Mouse (Mus musculus): Measurements from ENCODE around the gene S100a1. TPM values are rescaled to one million over a fixed set of nuclear protein-coding genes. Genes with fewer than 3 reads are reported as not detected.

Gene S100a1
- polyA plus RNA-seq, 1 experiment: 281 TPM

DNA sequence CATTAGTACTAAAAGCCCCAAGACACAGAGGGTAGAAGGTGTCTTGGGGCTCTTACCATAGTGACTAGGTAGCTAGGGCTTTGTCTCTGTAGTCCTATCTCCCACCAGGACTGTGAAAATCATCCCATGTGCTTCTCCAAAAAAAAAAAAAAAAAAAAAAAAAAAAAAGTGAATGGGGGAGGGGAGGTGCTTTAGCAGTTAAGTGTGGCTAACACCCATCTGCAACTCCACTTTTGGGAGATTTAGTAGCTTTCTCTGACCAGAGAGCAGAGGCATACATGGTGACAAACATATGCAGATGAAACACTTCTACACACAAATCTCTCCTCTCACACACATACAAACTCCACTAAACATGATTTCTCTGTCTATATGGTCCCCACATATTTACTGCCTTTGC lies 16.6 kb downstream of the S100a1 start:
- no peak overlapping the region for H3K27ac ChIP-seq (ENCODE audit: insufficient read depth, low read length)
- no peak for TF ChIP-seq POLR2A (IDR thresholded peaks at IDR 0.05; ENCODE audit: extremely low read depth, insufficient read depth, low read length)
- no peak for TF ChIP-seq CTCF (IDR thresholded peaks at IDR 0.05; ENCODE audit: extremely low read depth, insufficient read depth, low read length)
- no peaks in the 10 kb centered on the region for H3K4me1 ChIP-seq (ENCODE audit: control insufficient read depth, insufficient read depth, low read length)
- no peak overlapping the region for H3K4me3 ChIP-seq (ENCODE audit: insufficient read depth, low read length)

DNA sequence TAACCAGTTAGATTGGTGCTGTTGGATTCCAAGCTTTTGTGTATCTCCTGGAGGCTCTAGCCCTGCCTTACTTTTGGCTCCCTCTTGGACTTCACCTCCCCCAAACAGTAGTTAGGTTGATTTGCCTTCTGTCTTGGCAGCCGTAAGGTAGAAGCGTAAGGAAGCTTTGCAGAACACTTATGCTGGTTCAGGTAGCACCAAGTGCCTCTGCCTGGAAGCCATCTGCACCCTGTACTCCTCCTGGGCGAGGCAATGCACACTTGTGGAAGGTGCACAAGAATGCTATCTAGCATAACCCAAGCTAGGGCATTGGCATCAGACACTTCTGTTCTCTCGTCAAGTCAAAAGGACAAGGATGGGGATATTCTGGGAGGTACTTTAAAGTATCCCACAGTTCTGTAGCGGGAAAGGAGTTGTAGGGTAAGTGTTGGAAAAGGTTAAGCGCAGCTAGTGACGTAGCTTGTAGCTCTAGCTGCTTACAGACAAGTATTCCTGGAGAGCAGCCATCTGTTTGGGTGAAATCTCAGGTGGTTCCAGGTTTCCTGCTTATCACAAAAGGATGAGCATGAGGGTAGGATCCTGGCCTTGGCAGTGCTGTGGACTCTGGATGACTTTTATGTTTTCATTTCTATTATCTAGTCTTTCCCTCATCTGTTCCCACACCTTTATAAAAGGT lies 18.2 kb downstream of the S100a1 start:
- no peak overlapping the region for H3K27ac ChIP-seq (ENCODE audit: insufficient read depth, low read length)
- H3K4me1 ChIP-seq (ENCODE audit: control insufficient read depth, insufficient read depth, low read length): no peaks in the 10 kb centered on the region
- H3K4me3 ChIP-seq (ENCODE audit: insufficient read depth, low read length): no peak overlapping the region
- TF ChIP-seq POLR2A (IDR thresholded peaks at IDR 0.05; ENCODE audit: extremely low read depth, insufficient read depth, low read length) (0 out of 2 replicates have a peak, but pooled peaks have one; percentile 1), CTCF (IDR thresholded peaks at IDR 0.05; ENCODE audit: extremely low read depth, insufficient read depth, low read length) (no peak)

DNA sequence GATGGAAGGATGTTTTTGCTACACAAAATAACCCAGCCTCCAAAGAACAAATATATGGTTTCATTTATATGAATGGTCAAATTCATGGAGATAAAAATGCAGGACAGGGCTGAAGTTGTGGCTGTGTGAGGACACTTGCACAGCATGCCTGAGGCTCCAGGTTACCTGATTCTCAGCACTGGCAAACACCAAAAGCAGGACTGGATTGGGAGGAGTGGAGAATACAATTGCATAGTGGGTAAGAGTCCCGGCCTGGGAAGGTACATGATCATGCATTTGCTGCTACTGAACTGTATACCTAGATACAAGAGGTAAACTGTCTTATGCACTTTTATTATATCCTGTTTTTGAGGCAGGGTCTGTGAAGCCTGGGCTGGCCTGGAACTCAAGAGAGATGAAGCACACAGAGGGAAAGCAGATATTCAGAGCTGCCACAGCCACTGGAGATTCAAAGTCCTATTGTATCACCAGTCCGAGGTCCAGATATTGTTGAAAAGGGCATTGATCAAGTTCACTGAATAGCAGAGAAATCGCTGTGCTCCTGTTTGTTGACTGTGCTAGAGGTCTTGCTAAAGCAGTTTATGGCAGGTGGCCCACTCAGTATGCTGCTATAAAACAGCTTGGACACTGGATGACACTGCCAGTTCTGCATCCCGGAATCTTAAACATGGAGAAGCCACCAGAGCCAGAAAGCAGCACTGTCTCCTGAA lies 20.2 kb downstream of the S100a1 start:
- Histone ChIP-seq H3K4me1 (ENCODE audit: control insufficient read depth, insufficient read depth, low read length) (no peaks in the 10 kb centered on the region), H3K27ac (ENCODE audit: insufficient read depth, low read length) (no peak overlapping the region), H3K4me3 (ENCODE audit: insufficient read depth, low read length) (no peak overlapping the region)
- TF ChIP-seq POLR2A (IDR thresholded peaks at IDR 0.05; ENCODE audit: extremely low read depth, insufficient read depth, low read length) (no peak), CTCF (IDR thresholded peaks at IDR 0.05; ENCODE audit: extremely low read depth, insufficient read depth, low read length) (no peak)

DNA sequence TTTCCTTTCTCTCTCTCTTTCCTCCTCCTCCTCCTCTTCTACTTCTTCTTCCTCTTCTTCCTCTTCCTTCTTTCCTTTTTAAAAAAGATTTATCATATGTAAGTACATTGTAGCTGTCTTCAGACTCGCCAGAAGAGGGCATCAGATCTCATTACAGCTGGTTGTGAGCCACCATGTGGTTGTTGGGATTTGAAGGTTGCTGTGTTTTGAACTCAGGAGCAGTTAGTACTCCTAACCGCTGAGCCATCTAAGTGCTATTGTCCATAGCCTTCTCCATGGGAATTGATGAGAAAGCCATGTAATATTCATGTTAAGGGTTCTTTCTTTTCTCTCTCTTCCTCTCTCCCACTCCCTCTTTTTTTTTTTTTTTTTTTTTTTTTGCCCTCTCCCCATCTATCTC lies 22.8 kb downstream of the S100a1 start:
- no peak overlapping the region; the same call in 1 of the 2 replicates for H3K4me3 ChIP-seq (ENCODE audit: insufficient read depth, low read length)
- no peaks in the 10 kb centered on the region for H3K4me1 ChIP-seq (ENCODE audit: control insufficient read depth, insufficient read depth, low read length)
- H3K27ac ChIP-seq (ENCODE audit: insufficient read depth, low read length): no peak overlapping the region
- TF ChIP-seq CTCF (IDR thresholded peaks at IDR 0.05; ENCODE audit: extremely low read depth, insufficient read depth, low read length): no peak
- TF ChIP-seq POLR2A (IDR thresholded peaks at IDR 0.05; ENCODE audit: extremely low read depth, insufficient read depth, low read length): no peak

DNA sequence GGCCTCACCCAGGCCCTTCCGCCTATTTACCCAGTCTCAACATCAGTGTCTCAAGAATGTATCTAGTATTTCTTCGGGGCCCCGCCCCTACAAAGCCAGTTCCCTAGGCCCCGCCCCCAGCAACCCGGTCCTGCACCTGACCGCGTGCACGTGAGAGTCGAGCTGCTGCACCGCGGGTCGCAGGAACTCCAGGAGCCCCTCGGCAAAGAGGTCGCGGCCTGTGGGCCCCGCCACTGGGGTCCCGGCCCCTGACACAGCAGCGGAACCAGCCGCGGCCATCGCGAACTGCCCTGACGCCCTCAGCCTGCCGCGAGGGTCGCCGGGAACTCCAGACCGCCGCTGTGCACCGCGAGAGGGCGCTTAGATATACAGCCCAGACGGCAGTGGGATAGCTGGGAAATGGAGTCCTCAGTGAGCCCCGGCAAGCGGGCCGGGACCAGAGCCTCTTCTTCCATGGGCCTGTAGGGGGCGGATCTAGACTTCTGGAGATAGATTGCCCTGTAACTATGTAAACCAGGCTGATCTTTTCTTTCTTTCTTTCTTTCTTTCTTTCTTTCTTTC lies 23.4 kb downstream of the S100a1 start, which contains the start of gene Snapin:
TSS of gene Snapin (minus strand) at position 338 of the 561 bp plus-strand sequence.
- peak; percentile 55; the same call in 1 of the 2 replicates for TF ChIP-seq POLR2A (IDR thresholded peaks at IDR 0.05; ENCODE audit: extremely low read depth, insufficient read depth, low read length)
- peak; percentile 62 for TF ChIP-seq CTCF (IDR thresholded peaks at IDR 0.05; ENCODE audit: extremely low read depth, insufficient read depth, low read length)
- Histone ChIP-seq H3K4me1 (ENCODE audit: control insufficient read depth, insufficient read depth, low read length) (no peaks in the 10 kb centered on the region), H3K4me3 (ENCODE audit: insufficient read depth, low read length) (peak within 1 kb of the TSS; percentile 55), H3K27ac (ENCODE audit: insufficient read depth, low read length) (peak within 1 kb of the TSS; percentile 69)

DNA sequence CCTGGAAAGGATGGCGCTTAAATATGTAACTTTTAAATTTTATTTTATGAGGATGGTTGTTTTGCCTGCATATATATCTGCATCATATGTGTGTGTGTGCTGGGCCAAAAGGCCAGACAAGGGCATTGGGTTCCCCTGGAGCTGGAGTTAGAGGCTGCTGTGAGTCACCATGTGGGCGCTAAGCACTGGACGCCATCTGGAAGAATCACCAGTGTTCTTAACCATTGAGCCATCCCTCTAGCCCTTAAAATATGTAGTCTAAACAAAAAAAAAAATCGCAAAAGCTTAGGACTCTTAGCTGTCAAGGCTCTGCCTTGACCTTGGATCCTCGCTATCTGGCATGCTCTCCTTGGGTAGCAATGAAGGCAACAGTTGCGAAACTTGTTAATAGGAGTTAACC lies 25.6 kb downstream of the S100a1 start:
- Histone ChIP-seq H3K4me3 (ENCODE audit: insufficient read depth, low read length) (no peak overlapping the region), H3K27ac (ENCODE audit: insufficient read depth, low read length) (no peak overlapping the region), H3K4me1 (ENCODE audit: control insufficient read depth, insufficient read depth, low read length) (no peaks in the 10 kb centered on the region)
- TF ChIP-seq POLR2A (IDR thresholded peaks at IDR 0.05; ENCODE audit: extremely low read depth, insufficient read depth, low read length): no peak

DNA sequence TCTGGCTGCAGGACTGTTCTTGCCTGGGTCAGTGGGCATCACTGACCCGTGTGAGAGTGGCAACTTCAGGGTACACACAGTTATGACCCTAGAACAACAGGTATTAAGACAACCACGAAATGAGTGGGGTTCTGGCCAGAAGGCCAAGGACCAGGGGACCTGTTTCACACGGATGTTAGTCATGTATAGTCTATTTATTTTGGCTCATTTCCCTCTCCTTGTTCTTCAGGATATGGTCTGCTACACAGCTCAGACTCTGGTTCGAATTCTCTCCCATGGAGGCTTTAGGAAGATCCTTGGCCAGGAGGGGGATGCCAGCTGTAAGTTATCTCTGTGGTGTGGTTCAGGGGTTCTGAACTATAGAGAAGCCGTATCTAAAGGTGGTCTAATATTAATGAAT lies 27.2 kb downstream of the S100a1 start:
- no peak for TF ChIP-seq CTCF (IDR thresholded peaks at IDR 0.05; ENCODE audit: extremely low read depth, insufficient read depth, low read length)
- TF ChIP-seq POLR2A (IDR thresholded peaks at IDR 0.05; ENCODE audit: extremely low read depth, insufficient read depth, low read length): no peak
- Histone ChIP-seq H3K4me1 (ENCODE audit: control insufficient read depth, insufficient read depth, low read length) (no peaks in the 10 kb centered on the region), H3K27ac (ENCODE audit: insufficient read depth, low read length) (no peak overlapping the region), H3K4me3 (ENCODE audit: insufficient read depth, low read length) (no peak overlapping the region)

DNA sequence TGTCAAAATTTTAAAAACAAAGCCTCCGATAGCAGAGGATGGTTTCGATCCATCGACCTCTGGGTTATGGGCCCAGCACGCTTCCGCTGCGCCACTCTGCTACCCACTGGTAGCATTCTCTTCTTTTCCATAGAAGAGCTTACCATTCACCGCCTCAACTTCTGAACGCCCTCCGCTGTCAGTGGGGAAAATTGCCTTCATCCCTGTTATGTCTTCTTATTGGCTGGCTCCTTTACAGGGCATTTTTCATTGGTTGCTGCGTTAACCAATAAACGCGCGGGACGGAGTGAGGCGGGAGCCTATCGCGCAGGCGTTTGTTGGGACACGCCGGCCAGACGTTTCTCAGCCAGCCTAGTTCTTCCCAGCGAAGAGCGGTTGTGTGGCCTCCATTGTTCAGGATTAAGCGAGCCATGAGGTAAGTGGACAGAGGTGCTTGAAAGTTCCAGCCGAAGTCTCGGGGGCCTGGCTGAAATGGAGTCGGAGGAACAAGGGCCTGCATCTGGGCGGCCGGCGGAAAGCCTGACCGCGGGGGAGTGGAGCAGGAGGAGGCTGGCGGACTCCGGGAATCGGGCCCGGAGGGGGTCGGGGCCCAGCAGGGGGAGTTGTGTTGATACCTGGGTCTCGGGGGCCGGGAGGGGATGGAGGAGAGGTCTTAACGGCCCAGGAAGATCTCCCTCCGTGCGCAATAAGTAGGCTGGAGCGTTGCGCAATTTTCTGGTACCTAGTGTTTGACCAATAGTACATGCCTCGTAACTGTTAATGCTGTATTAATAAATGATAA lies 38.2 kb downstream of the S100a1 start, which contains the start of gene Ilf2:
TSS of gene Ilf2 (plus strand) at position 296 of the 781 bp plus-strand sequence.
- no peak within 1 kb of the TSS for H3K27ac ChIP-seq (ENCODE audit: insufficient read depth, low read length)
- peak within 1 kb of the TSS; percentile 54 for H3K4me3 ChIP-seq (ENCODE audit: insufficient read depth, low read length)
- H3K4me1 ChIP-seq (ENCODE audit: control insufficient read depth, insufficient read depth, low read length): peaks cover 1% of the 10 kb centered on the region; the same call in 1 of the 2 replicates
- TF ChIP-seq POLR2A (IDR thresholded peaks at IDR 0.05; ENCODE audit: extremely low read depth, insufficient read depth, low read length) (peak; percentile 93), CTCF (IDR thresholded peaks at IDR 0.05; ENCODE audit: extremely low read depth, insufficient read depth, low read length) (peak; percentile 55; the same call in 1 of the 2 replicates)

All from cortical plate, adult 2 months (tissue).